Mouse (Mus musculus) stomach, postnatal 0 days (tissue): Measurements from ENCODE around the gene BC017158.

Experiments used
- CTCF ChIP-seq: IDR thresholded peaks from 2 replicates; pipeline ENCODE4 v1.5.1; 2016; ENCODE audit warnings: antibody characterized with exemption, low read depth, mild to moderate bottlenecking, moderate library complexity
- EP300 ChIP-seq: optimal IDR thresholded peaks from 2 replicates; pipeline ENCODE3; 2016; ENCODE audit warnings: antibody characterized with exemption

GRCm38 (mm10) chr7:128284047-128284446, 13.9 kb downstream of the BC017158 start:
- TF ChIP-seq CTCF (no peak), EP300 (no peak)
